ENCODE assay signal across 9 mouse cellular contexts in the genomic region with DNA sequence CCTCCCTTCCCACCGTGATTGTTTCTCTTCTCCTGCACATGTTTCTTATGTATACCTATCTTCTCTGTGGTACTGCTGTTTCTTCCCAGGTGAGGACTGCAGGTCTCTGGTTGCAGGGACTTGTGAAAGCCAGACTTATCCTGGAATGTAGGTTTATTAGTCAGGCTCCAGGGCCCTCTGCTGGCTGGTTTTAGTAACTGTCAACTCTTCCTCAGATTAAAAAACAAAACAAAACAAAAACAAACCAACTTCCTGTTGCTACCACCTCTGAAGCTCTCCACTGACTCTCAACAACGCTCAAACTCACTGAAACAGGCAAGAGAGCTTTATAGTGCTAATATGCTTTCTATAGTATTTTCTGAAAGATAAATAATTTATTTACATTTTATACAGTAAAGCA.
DNase-seq lines count a peak whose midpoint lies in the region; ATAC-seq and TF ChIP-seq lines count a peak whose summit lies in the region.
"Had no signal": no experiment of that assay in that cellular context is flagged by ENCODE, and none has a peak within 500 bp of the region (broad histone marks: within the 10 kb centered on the region; RNA-seq: fewer than 3 reads in every experiment).

No protein-coding gene starts in this region.

- no peak overlapping the region for H3K27ac ChIP-seq in hindbrain, postnatal 0 days
- no peak overlapping the region for H3K27ac ChIP-seq in hindbrain, embryonic 13.5 days
- no peak overlapping the region for H3K27ac ChIP-seq in MEL (ENCODE audit: control insufficient read depth, low read depth, low read length)
- H3K27ac ChIP-seq in limb, embryonic 14.5 days (replicated peaks; ENCODE audit: low read depth, low read length) = no peak overlapping the region
- H3K27ac ChIP-seq: neural tube, embryonic 13.5 days had no signal

- H3K27me3 ChIP-seq in hindbrain, postnatal 0 days (ENCODE audit: insufficient read depth, low read length) = no peaks in the 10 kb centered on the region
- no peaks in the 10 kb centered on the region for H3K27me3 ChIP-seq in hindbrain, embryonic 13.5 days
- no peaks in the 10 kb centered on the region for H3K27me3 ChIP-seq in MEL (ENCODE audit: control insufficient read depth in 1 of 2, insufficient read depth in 2 of 2, low read length in 2 of 2)
- no peaks in the 10 kb centered on the region for H3K27me3 ChIP-seq in limb, embryonic 14.5 days (ENCODE audit: control insufficient read depth, insufficient read depth, low read length)
- H3K27me3 ChIP-seq: neural tube, embryonic 13.5 days had no signal

- ATAC-seq in hindbrain, postnatal 0 days = no peak
- no peak for ATAC-seq in hindbrain, embryonic 13.5 days (ENCODE audit: low FRiP score)
- no peak for ATAC-seq in limb, embryonic 14.5 days (ENCODE audit: low FRiP score, low read depth)

- TF ChIP-seq CTCF in hindbrain, postnatal 0 days (IDR thresholded peaks at IDR 0.05; ENCODE audit: low read depth) = peak; percentile 58
- TF ChIP-seq CTCF in MEL (IDR thresholded peaks at IDR 0.05 in 2 of 3, conservative IDR thresholded peaks at IDR 0.05 in 1 of 3; ENCODE audit: control insufficient read depth in 1 of 3, insufficient read depth in 1 of 3, low read depth in 2 of 3, low read length in 3 of 3, poor library complexity in 1 of 3, severe bottlenecking in 1 of 3) = peak in 2 of 3 experiments; percentile 54 to 57; a peak in 4 of 6 replicates

- peak; percentile 59 for DNase-seq in hindbrain, postnatal 0 days (ENCODE audit: low spot score)
- peak; percentile 44 to 53 for DNase-seq in B cell, adult 2 months
- peak; percentile 56 for DNase-seq in MEL (ENCODE audit: low read depth, low spot score)
- peak; percentile 42 for DNase-seq in limb, embryonic 14.5 days (ENCODE audit: low spot score)
- DNase-seq in adrenal gland, adult 2 months = no peak
- no peak for DNase-seq in testis, postnatal 10 days (ENCODE audit: low spot score)
- no peak for DNase-seq in urinary bladder, adult 2 months (ENCODE audit: low spot score)

- 79% methylated on average over 2 of the region's 2 CpGs for WGBS in hindbrain, postnatal 0 days
- 90% methylated on average over 2 of the region's 2 CpGs for WGBS in hindbrain, embryonic 13.5 days
- 79% methylated on average over 2 of the region's 2 CpGs for WGBS in limb, embryonic 14.5 days

- peak; percentile 44 for TF ChIP-seq RAD21 in MEL (IDR thresholded peaks at IDR 0.05; ENCODE audit: low read depth, low read length)

- H3K9me3 ChIP-seq in hindbrain, postnatal 0 days (ENCODE audit: low read length) = no peaks in the 10 kb centered on the region
- no peaks in the 10 kb centered on the region for H3K9me3 ChIP-seq in hindbrain, embryonic 13.5 days
- no peaks in the 10 kb centered on the region for H3K9me3 ChIP-seq in MEL (replicated peaks; ENCODE audit: insufficient read depth, low read length)
- H3K9me3 ChIP-seq in limb, embryonic 14.5 days (ENCODE audit: control insufficient read depth, low read length) = no peaks in the 10 kb centered on the region
- H3K9me3 ChIP-seq: neural tube, embryonic 13.5 days had no signal

- no peak for TF ChIP-seq EP300 in MEL (IDR thresholded peaks at IDR 0.05; ENCODE audit: low read depth in 1 of 2, low read length in 2 of 2)

- no peak overlapping the region for H3K4me3 ChIP-seq in hindbrain, postnatal 0 days (ENCODE audit: low read length)
- no peak overlapping the region for H3K4me3 ChIP-seq in hindbrain, embryonic 13.5 days
- no peak overlapping the region for H3K4me3 ChIP-seq in MEL (ENCODE audit: control insufficient read depth in 1 of 2, insufficient read depth in 1 of 2, low read depth in 2 of 2, low read length in 2 of 2)
- H3K4me3 ChIP-seq in limb, embryonic 14.5 days (replicated peaks; ENCODE audit: low read length) = no peak overlapping the region
- H3K4me3 ChIP-seq: neural tube, embryonic 13.5 days had no signal

- H3K9ac ChIP-seq in hindbrain, postnatal 0 days (replicated peaks; ENCODE audit: low read length) = no peak overlapping the region
- no peak overlapping the region for H3K9ac ChIP-seq in hindbrain, embryonic 13.5 days
- no peak overlapping the region for H3K9ac ChIP-seq in MEL (ENCODE audit: control insufficient read depth, low read depth, low read length, poor library complexity, severe bottlenecking)
- H3K9ac ChIP-seq in limb, embryonic 14.5 days (ENCODE audit: low read depth, low read length, severe bottlenecking) = no peak overlapping the region
- H3K9ac ChIP-seq: neural tube, embryonic 13.5 days had no signal

- no peak for TF ChIP-seq POLR2A in MEL (IDR thresholded peaks at IDR 0.05; ENCODE audit: control insufficient read depth in 1 of 2, insufficient read depth in 1 of 2, low read depth in 1 of 2, low read length in 2 of 2, poor library complexity in 1 of 2)
- TF ChIP-seq POLR2A in limb, embryonic 14.5 days (IDR thresholded peaks at IDR 0.05; ENCODE audit: borderline replicate concordance, extremely low read depth, insufficient read depth, insufficient read length) = no peak

- no peak overlapping the region for H3K4me2 ChIP-seq in hindbrain, postnatal 0 days (ENCODE audit: low read depth, low read length)
- no peak overlapping the region for H3K4me2 ChIP-seq in hindbrain, embryonic 13.5 days
- no peak overlapping the region for H3K4me2 ChIP-seq in limb, embryonic 14.5 days (replicated peaks; ENCODE audit: low read depth, low read length, severe bottlenecking)
- H3K4me2 ChIP-seq: neural tube, embryonic 13.5 days had no signal

- H3K36me3 ChIP-seq in hindbrain, postnatal 0 days (ENCODE audit: insufficient read depth, low read length) = no peaks in the 10 kb centered on the region; the same call in 1 of the 2 replicates
- peaks cover 3% of the 10 kb centered on the region; the same call in 1 of the 2 replicates for H3K36me3 ChIP-seq in hindbrain, embryonic 13.5 days
- H3K36me3 ChIP-seq in MEL (ENCODE audit: control insufficient read depth in 1 of 2, insufficient read depth in 2 of 2, low read length in 2 of 2) = peaks cover 0 to 8% of the 10 kb centered on the region in 2 experiments; a peak in 1 of 4 replicates
- peaks cover 30% of the 10 kb centered on the region for H3K36me3 ChIP-seq in limb, embryonic 14.5 days (ENCODE audit: control insufficient read depth, insufficient read depth, low read length)

- no peaks in the 10 kb centered on the region for H3K79me2 ChIP-seq in MEL (ENCODE audit: control insufficient read depth, insufficient read depth, low read length, poor library complexity)

- H3K4me1 ChIP-seq in hindbrain, postnatal 0 days (ENCODE audit: insufficient read depth, low read length) = no peaks in the 10 kb centered on the region; the same call in 1 of the 2 replicates
- peaks cover 17% of the 10 kb centered on the region for H3K4me1 ChIP-seq in hindbrain, embryonic 13.5 days (replicated peaks)
- peaks cover 0 to 1% of the 10 kb centered on the region in 2 experiments; a peak in 1 of 4 replicates for H3K4me1 ChIP-seq in MEL (ENCODE audit: control insufficient read depth in 1 of 2, insufficient read depth in 2 of 2, low read length in 2 of 2)
- H3K4me1 ChIP-seq in limb, embryonic 14.5 days (ENCODE audit: control insufficient read depth, insufficient read depth, low read length) = 0 out of 2 replicates have a peak, but pooled peaks cover 2% of the 10 kb centered on the region

TF ChIP-seq in MEL, 35 proteins besides CTCF, POLR2A, EP300 and RAD21:
- TF ChIP-seq TCF12 (IDR thresholded peaks at IDR 0.05; ENCODE audit: low read depth, low read length) (no peak), SMC3 (IDR thresholded peaks at IDR 0.05; ENCODE audit: low read depth, low read length) (peak; percentile 46), ZMIZ1 (IDR thresholded peaks at IDR 0.05; ENCODE audit: low read depth, low read length) (no peak), SIN3A (IDR thresholded peaks at IDR 0.05; ENCODE audit: low read length) (no peak)

Comparison
In these comparisons a context has a peak if more than half of its experiments do, and no peak if none do; other contexts are left out.
1. DNase-seq: peak in hindbrain, postnatal 0 days (single experiment), B cell, adult 2 months (2 of 2), MEL (single experiment) and limb, embryonic 14.5 days (single experiment); none in adrenal gland, adult 2 months (single experiment), testis, postnatal 10 days (single experiment) and urinary bladder, adult 2 months (single experiment).